Mouse (Mus musculus) CD4-positive naive resting alpha-beta T cell, adult 76 days (primary cell): ENCODE results near the gene Kcnk6. TPM values are rescaled to one million over a fixed set of nuclear protein-coding genes. Genes with fewer than 3 reads are reported as not detected.

Experiments used
- total RNA-seq: library from RNA; stranded (reverse); gene quantifications from one replicate; pipeline ENCODE4 v1.2.4, GENCODE M21; 2023

The Kcnk6 gene
- 0.50 TPM for total RNA-seq

DNA sequence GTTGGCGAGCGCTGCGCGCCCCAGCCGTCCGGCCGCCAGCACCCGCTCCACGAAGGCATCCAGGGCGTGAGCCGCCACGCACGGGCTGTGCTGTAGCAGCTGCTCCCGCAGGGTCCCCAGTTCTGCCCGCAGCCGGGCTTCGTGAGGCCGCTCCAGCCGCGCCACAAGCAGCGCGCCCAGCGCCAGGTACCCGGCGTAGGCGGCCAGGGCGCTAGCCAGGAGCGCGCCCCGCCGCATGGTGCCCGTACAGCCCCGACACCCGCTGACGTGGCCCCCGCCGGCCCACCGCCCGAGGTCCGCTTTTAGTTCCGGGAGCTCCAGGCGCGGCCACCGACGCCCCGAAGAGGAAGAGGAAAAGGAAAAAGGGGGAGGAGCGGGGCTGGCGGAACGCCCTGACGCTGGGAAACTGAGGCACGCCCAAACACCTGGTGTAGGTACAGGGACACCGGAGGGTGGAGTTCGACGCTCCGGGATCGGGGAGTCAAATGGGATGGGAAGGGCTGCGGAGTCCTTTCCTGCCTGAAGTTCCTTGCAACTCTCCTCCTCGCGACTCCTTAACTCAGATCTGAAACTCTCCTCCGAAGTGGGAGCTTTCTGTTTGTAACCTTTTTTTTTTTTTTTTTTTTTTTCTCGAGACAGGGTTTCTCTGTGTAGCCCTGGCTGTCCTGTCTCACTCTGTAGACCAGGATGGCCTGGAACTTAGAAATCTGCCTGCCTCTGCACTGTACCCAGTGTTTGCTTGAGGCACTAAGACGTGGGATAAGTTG is at the start of gene Kcnk6:
Gene Kcnk6, minus strand, starts transcription at position 269 of the 767 bp plus-strand sequence.

DNA sequence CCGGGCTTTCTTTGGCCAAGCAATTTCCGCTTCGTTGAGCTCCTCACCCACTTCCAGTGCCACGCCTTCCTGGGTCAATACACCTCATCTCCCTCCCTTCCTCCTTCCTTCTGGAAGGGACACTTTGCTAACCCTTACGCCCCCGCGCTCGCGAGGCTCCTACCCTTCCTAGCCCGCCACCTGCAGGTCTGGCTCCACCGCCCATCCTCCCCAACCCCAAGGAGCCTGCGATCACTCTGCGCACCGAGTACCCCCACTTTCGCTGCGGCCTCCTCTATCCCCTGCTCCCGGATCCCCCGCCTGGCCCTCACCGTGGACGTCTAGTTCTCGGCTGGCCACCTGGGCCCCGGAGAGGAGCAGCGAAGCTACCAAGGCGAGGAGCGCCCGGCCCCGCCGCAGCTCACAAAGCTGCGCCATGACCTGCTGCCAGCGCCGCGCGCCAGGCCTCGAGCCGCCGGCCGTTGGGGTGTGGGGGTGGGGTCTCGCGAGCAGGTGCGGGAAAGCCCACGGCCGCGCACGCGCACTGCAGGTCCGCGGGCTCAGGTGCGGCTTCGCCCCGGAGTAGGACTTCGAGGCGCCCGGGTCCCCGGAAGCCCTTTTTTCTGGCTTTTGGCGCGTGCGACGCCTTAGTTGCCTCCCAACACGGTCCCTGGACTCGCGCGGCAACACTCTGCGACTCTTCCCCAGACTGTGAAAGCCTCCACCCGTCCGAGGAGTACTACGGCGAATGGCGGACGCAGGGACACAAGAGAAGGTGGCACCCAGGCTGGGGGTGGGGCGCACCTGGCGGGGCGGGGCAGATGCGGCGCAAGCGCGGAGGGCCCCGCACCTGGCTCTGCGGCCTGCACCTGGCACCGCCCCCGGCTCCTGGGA is 49.1 kb upstream of the Kcnk6 start, which contains the start of gene Spint2:
Gene Spint2, minus strand, starts transcription at position 712 of the 873 bp plus-strand sequence.

GRCm38 (mm10) chr7:29248261-29248841 is 16.0 kb upstream of the Kcnk6 start, which contains the start of gene 2200002D01Rik:
2200002D01Rik (minus strand) TSS chr7:29248466.

GRCm38 (mm10) chr7:29238019-29238967 is 6.0 kb upstream of the Kcnk6 start, which contains the start of gene Yif1b:
Yif1b (plus strand) TSS chr7:29238329.

GRCm38 (mm10) chr7:29213675-29214082 is 18.6 kb downstream of the Kcnk6 start, which contains the start of gene Catsperg1:
Catsperg1 (minus strand) TSS chr7:29214035.

DNA sequence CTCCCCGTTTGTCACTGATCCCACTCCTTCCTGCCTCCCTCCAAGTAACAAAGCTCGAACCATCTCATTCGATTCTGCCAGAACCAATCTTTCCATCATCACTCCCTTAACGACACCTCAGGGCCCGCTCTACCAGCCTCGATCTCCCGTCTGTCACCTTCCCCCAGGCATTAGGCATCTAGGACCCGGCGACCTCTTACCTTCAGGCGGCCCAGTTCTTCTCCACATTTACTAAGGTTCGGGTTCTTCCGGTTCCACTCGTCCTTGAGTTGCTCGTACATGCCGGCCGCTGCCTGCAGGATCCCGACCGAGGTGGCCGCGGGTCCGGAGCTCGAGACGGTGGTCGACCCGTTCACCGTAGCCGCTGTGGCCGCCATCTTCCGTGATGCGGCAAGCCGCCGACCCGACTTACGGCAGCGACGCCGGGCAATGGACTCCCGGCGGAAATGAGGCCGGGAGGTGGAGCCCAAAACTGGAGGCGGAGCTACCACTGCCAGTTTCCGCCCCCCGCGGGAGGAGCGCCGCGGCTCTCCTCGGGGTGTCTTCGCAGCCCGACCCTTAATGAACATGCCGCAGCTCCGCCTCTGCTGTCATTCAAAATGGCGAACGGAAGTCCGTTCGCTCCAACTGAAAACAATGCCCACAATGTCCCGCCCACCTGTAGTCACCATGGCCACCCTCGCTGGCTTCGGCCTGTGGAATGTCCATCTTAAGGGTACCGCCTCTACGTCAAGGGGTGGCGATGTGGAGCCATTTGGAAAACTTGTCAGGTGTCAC is 52.0 kb downstream of the Kcnk6 start, which contains the start of gene Psmd8:
Gene Psmd8, minus strand, starts transcription at position 625 of the 777 bp plus-strand sequence.

Other genes starting within 250 kb of the Kcnk6 start
- 0.21 TPM for gene Ryr1, start 107.3 kb downstream of the Kcnk6 start, total RNA-seq
- 3.6 TPM for gene Rasgrp4, start 97.7 kb downstream of the Kcnk6 start, total RNA-seq
- 34.2 TPM for gene Fam98c, start 76.3 kb downstream of the Kcnk6 start, total RNA-seq
- gene Ggn, start 62.3 kb downstream of the Kcnk6 start, total RNA-seq, result not detected
- 3.3 TPM for gene Spred3, start 62.1 kb downstream of the Kcnk6 start, total RNA-seq
- gene Psmd8, start 51.8 kb downstream of the Kcnk6 start, total RNA-seq, result 146 TPM
- gene Catsperg1, start 18.5 kb downstream of the Kcnk6 start, total RNA-seq, result 0.32 TPM
- gene Yif1b, start 5.8 kb upstream of the Kcnk6 start, total RNA-seq, result 21.1 TPM
- gene 2200002D01Rik, start 16.0 kb upstream of the Kcnk6 start, total RNA-seq, result 2.4 TPM
- 60.7 TPM for gene Spint2, start 49.4 kb upstream of the Kcnk6 start, total RNA-seq
- 1.0 TPM for gene Ppp1r14a, start 56.8 kb upstream of the Kcnk6 start, total RNA-seq
- gene Dpf1, start 71.4 kb upstream of the Kcnk6 start, total RNA-seq, result not detected